ENCODE assay signal across 8 mouse cellular contexts in the genomic region with DNA sequence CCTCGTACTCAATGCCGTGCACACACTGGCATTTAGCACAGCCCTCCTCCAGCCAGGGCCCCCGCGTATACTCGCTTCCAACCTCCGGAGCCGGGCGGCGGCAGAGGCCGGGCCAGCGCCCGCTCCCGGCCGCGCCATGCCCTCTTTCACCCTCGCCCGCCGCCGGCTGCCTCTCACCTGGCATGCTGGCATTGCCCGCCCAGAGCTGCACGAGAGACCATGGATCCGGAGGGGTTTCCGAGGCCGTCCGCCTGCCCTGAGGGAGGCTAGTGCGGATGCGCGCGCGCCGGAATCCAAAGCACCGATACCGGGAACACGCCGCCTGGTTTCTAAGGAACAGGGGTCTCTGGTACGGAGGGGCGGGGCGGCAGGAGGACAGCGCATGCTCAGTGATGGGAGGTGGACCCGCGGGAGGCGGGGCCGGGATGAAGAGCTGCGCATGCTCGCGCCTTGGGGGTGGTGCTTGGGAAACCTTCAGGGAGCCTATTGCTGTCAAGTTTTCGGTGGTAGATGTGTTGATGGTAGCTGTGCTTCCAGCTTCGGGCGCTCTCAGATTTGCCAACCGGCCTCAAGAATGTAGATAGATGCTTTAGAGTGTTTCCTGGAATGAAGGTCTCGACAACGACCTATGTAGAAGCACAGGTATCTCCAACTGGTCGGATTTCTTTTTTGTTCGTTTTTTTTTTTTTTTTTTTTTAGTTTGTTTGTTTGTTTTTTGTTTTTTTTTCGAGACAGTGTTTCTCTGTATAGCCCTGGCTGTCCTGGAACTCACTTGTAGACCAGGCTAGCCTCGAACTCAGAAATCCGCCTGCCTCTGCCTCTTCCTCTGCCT. TPM values are rescaled to one million over a fixed set of nuclear protein-coding genes. Genes with fewer than 3 reads are reported as not detected.
DNase-seq lines count a peak whose midpoint lies in the region; ATAC-seq lines count a peak whose summit lies in the region.

A gene (minus strand): TSS at position 388 of the 832 bp plus-strand sequence.

- peak within 1 kb of the TSS; percentile 79 for H3K9ac ChIP-seq in heart, embryonic 14.5 days (ENCODE audit: low read length)
- H3K9ac ChIP-seq in liver, embryonic 13.5 days: peak within 1 kb of the TSS; percentile 89
- peak within 1 kb of the TSS; percentile 80 for H3K9ac ChIP-seq in stomach, embryonic 16.5 days (ENCODE audit: low read length)

- peak within 1 kb of the TSS; percentile 11; the same call in 1 of the 2 replicates for H3K27ac ChIP-seq in brown adipose tissue, adult 24 weeks (replicated peaks; ENCODE audit: low read depth, low read length)
- H3K27ac ChIP-seq in heart, embryonic 14.5 days (replicated peaks in 1 of 2; ENCODE audit: control insufficient read depth in 1 of 2, insufficient read depth in 1 of 2, low read depth in 2 of 2, low read length in 2 of 2): peak within 1 kb of the TSS; percentile 24 to 60; a peak in 3 of 4 replicates
- H3K27ac ChIP-seq in liver, embryonic 13.5 days: peak within 1 kb of the TSS; percentile 64
- H3K27ac ChIP-seq in stomach, embryonic 16.5 days (ENCODE audit: low read length): peak within 1 kb of the TSS; percentile 63; the same call in 1 of the 2 replicates

- ATAC-seq in heart, embryonic 14.5 days (ENCODE audit: insufficient number of reproducible peaks, insufficient read depth, low FRiP score, low read depth): peak; percentile 97
- peak; percentile 99 for ATAC-seq in liver, embryonic 13.5 days (ENCODE audit: low read depth)
- ATAC-seq in stomach, embryonic 16.5 days (ENCODE audit: insufficient read depth, low FRiP score): peak; percentile 98

- 2% methylated on average over 57 of the region's 57 CpGs for WGBS in heart, embryonic 14.5 days
- 3% methylated on average over 57 of the region's 57 CpGs for WGBS in liver, embryonic 13.5 days (ENCODE audit: insufficient replicate concordance)
- 2% methylated on average over 57 of the region's 57 CpGs for WGBS in stomach, embryonic 16.5 days

- H3K36me3 ChIP-seq in heart, embryonic 14.5 days (ENCODE audit: control insufficient read depth, insufficient read depth, low read length): no peaks in the 10 kb centered on the region
- no peaks in the 10 kb centered on the region; the same call in 1 of the 2 replicates for H3K36me3 ChIP-seq in liver, embryonic 13.5 days
- no peaks in the 10 kb centered on the region for H3K36me3 ChIP-seq in stomach, embryonic 16.5 days (ENCODE audit: control insufficient read depth, insufficient read depth, low read length)

- peak within 1 kb of the TSS; percentile 89 for H3K4me2 ChIP-seq in heart, embryonic 14.5 days (ENCODE audit: low read length)
- peak within 1 kb of the TSS; percentile 99 for H3K4me2 ChIP-seq in liver, embryonic 13.5 days
- peak within 1 kb of the TSS; percentile 65 for H3K4me2 ChIP-seq in stomach, embryonic 16.5 days (ENCODE audit: low read depth, low read length)

- peak within 1 kb of the TSS; percentile 94 for H3K4me3 ChIP-seq in brown adipose tissue, adult 24 weeks (ENCODE audit: insufficient read depth, low read depth, low read length)
- peak within 1 kb of the TSS; percentile 74 to 85 for H3K4me3 ChIP-seq in heart, embryonic 14.5 days (ENCODE audit: control insufficient read depth in 1 of 2, insufficient read depth in 1 of 2, low read depth in 1 of 2, low read length in 2 of 2)
- H3K4me3 ChIP-seq in liver, embryonic 13.5 days (replicated peaks): peak within 1 kb of the TSS; percentile 92
- H3K4me3 ChIP-seq in stomach, embryonic 16.5 days (replicated peaks; ENCODE audit: low read length): peak within 1 kb of the TSS; percentile 82

- DNase-seq in CD4-positive, CD25-positive, alpha-beta regulatory T cell, adult 2 months (ENCODE audit: low read depth, low spot score): peak; percentile 97
- peak; percentile 16 for DNase-seq in fat pad, adult 2 months (ENCODE audit: extremely low read depth, low read depth, low spot score)
- peak; percentile 99 for DNase-seq in kidney, postnatal 14 days
- peak; percentile 97 for DNase-seq in liver, embryonic 13.5 days
- peak; percentile 97 for DNase-seq in neural tube, embryonic 10.5 days (ENCODE audit: extremely low spot score, low spot score)

- 0 out of 2 replicates have a peak, but pooled peaks cover 5% of the 10 kb centered on the region for H3K4me1 ChIP-seq in brown adipose tissue, adult 24 weeks (ENCODE audit: control insufficient read depth, insufficient read depth, insufficient read length, low read length)
- H3K4me1 ChIP-seq in heart, embryonic 14.5 days (ENCODE audit: control insufficient read depth in 2 of 2, insufficient read depth in 2 of 2, low read length in 2 of 2): peaks cover 3 to 8% of the 10 kb centered on the region in 2 experiments; a peak in 3 of 4 replicates
- peaks cover 23% of the 10 kb centered on the region for H3K4me1 ChIP-seq in liver, embryonic 13.5 days (replicated peaks)
- no peaks in the 10 kb centered on the region; the same call in 1 of the 2 replicates for H3K4me1 ChIP-seq in stomach, embryonic 16.5 days (ENCODE audit: control insufficient read depth, insufficient read depth, low read length)

- no peaks in the 10 kb centered on the region for H3K9me3 ChIP-seq in heart, embryonic 14.5 days (ENCODE audit: control insufficient read depth, low read length)
- H3K9me3 ChIP-seq in liver, embryonic 13.5 days (replicated peaks): no peaks in the 10 kb centered on the region
- H3K9me3 ChIP-seq in stomach, embryonic 16.5 days (replicated peaks; ENCODE audit: control insufficient read depth, low read length): no peaks in the 10 kb centered on the region

- no peaks in the 10 kb centered on the region for H3K27me3 ChIP-seq in heart, embryonic 14.5 days (ENCODE audit: control insufficient read depth, insufficient read depth, low read length)
- no peaks in the 10 kb centered on the region for H3K27me3 ChIP-seq in liver, embryonic 13.5 days
- H3K27me3 ChIP-seq in stomach, embryonic 16.5 days (ENCODE audit: control insufficient read depth, insufficient read depth, low read length): no peaks in the 10 kb centered on the region

RNA-seq across cellular contexts. Expression of the gene that starts here (rescaled TPM):
- polyA plus RNA-seq in brown adipose tissue, adult 24 weeks (2012; ENCODE audit: insufficient read depth, insufficient read length, missing spikeins): 4.0 and 4.1 TPM in 2 replicates
- polyA plus RNA-seq in heart, embryonic 14.5 days (2014; fragmentation: Nextera tagmentation; extraction: Ambion mirVana): 6.8 and 8.9 TPM in 2 replicates
- polyA plus RNA-seq in liver, embryonic 13.5 days (2015; fragmentation: Nextera tagmentation; extraction: Ambion mirVana): 2.6 and 3.1 TPM in 2 replicates
- polyA plus RNA-seq in stomach, embryonic 16.5 days (2015; fragmentation: Nextera tagmentation; extraction: Ambion mirVana): 18.1 and 24.7 TPM in 2 replicates

Comparison
In these comparisons a context has a peak if more than half of its experiments do, and no peak if none do; other contexts are left out.
1. Peak in every context shown above with its lines: DNase-seq, ATAC-seq, H3K4me3 ChIP-seq and H3K27ac ChIP-seq.
2. DNase-seq: peak in every context shown above with its lines; median percentile 99 in kidney, postnatal 14 days; 97 in CD4-positive, CD25-positive, alpha-beta regulatory T cell, adult 2 months; 97 in liver, embryonic 13.5 days; 97 in neural tube, embryonic 10.5 days; 16 in fat pad, adult 2 months.
3. H3K27ac ChIP-seq: peak in every context shown above with its lines; median percentile 64 in liver, embryonic 13.5 days; 63 in stomach, embryonic 16.5 days; 42 in heart, embryonic 14.5 days; 11 in brown adipose tissue, adult 24 weeks.